Mouse (Mus musculus): ENCODE measurements at regions not wholly inside any gene's neighbourhood (a gene's known extent, or its start where the extent isn't known, plus 50 kb on each side); places are given as distances from the start of the nearest gene placed in this dataset.
A peak's percentile ranks its signal among the peaks of the same experiment; 100 is the strongest.

GRCm38 (mm10) chr8:87225504-87226425 is 246.6 kb downstream of the Cbln1 start (continued):
- no peak for TF ChIP-seq MXI1 (IDR thresholded peaks at IDR 0.05; ENCODE audit: low read depth, low read length)
- TF ChIP-seq POLR2A (IDR thresholded peaks at IDR 0.05; ENCODE audit: low read depth, low read length), result no peak
- TF ChIP-seq MYC (IDR thresholded peaks at IDR 0.05; ENCODE audit: low read depth, low read length), result no peak
- TF ChIP-seq TCF12 (IDR thresholded peaks at IDR 0.05; ENCODE audit: low read depth, low read length), result no peak
- TF ChIP-seq ZKSCAN1 (IDR thresholded peaks at IDR 0.05; ENCODE audit: borderline replicate concordance, low read depth, low read length), result no peak
- TF ChIP-seq RCOR1 (conservative IDR thresholded peaks at IDR 0.05; ENCODE audit: low read depth, low read length), result no peak
- 0 out of 2 replicates have a peak, but pooled peaks have one; percentile 52 for TF ChIP-seq KAT2A (IDR thresholded peaks at IDR 0.05; ENCODE audit: insufficient replicate concordance, low read length)
- TF ChIP-seq NELFE (IDR thresholded peaks at IDR 0.05; ENCODE audit: low read depth, low read length), result no peak
- no peak for TF ChIP-seq SIN3A (IDR thresholded peaks at IDR 0.05; ENCODE audit: low read length)
- TF ChIP-seq GABPA (IDR thresholded peaks at IDR 0.05; ENCODE audit: insufficient replicate concordance, low read depth, low read length), result no peak
- TF ChIP-seq MAX (IDR thresholded peaks at IDR 0.05; ENCODE audit: low read length), result no peak
- no peak for TF ChIP-seq ZC3H11A (IDR thresholded peaks at IDR 0.05; ENCODE audit: low read depth, low read length)
- TF ChIP-seq USF2 (conservative IDR thresholded peaks at IDR 0.05; ENCODE audit: low read depth, low read length), result peak; percentile 69
- no peak for TF ChIP-seq EP300 (IDR thresholded peaks at IDR 0.05; ENCODE audit: low read length)
- no peak for TF ChIP-seq PAX5 (IDR thresholded peaks at IDR 0.05; ENCODE audit: low read length)

- DNase-seq (ENCODE audit: extremely low read depth), result no peak
- dilution Hi-C loops (cut with MboI; ENCODE audit: extremely low pct_ligation_motif_present, extremely low pct_unique_long_range_greater_than_20kb, low sequenced_read_pairs) (no loop called here), in situ Hi-C loops (cut with MboI; ENCODE audit: low pct_ligation_motif_present, low pct_unique_long_range_greater_than_20kb, low sequenced_read_pairs) (no loop called here)
- Histone ChIP-seq H3K4me2 (ENCODE audit: insufficient read depth, low read depth, poor library complexity, severe bottlenecking) (no peak overlapping the region), H3K4me1 (ENCODE audit: control insufficient read depth in 1 of 2, insufficient read depth in 2 of 2) (peaks cover 0 to 22% of the 10 kb centered on the region in 2 experiments; a peak in 2 of 4 replicates), H3K9ac (ENCODE audit: insufficient read depth, low read depth) (no peak overlapping the region), H3K27ac (ENCODE audit: insufficient read depth, low read depth) (no peak overlapping the region), H3K9me3 (replicated peaks; ENCODE audit: low read length) (no peaks in the 10 kb centered on the region), H3K36me3 (replicated peaks in 1 of 2; ENCODE audit: control insufficient read depth in 1 of 2, insufficient read depth in 1 of 2, low read length in 1 of 2) (no peaks in the 10 kb centered on the region), H3K4me3 (replicated peaks in 1 of 3; ENCODE audit: low read depth in 2 of 3, low read length in 2 of 3, poor library complexity in 1 of 3) (no peak overlapping the region), H3K79me2 (replicated peaks; ENCODE audit: control insufficient read depth, extremely low read depth, insufficient read depth, poor library complexity, severe bottlenecking) (no peaks in the 10 kb centered on the region), H3K27me3 (replicated peaks) (peaks cover 15% of the 10 kb centered on the region)
- no peak for TF ChIP-seq IRF4 (IDR thresholded peaks at IDR 0.05; ENCODE audit: low read depth, low read length)
- no peak for TF ChIP-seq MAFK (IDR thresholded peaks at IDR 0.05; ENCODE audit: insufficient replicate concordance, low read length)
- TF ChIP-seq JUN (IDR thresholded peaks at IDR 0.05; ENCODE audit: insufficient read depth, low read depth, low read length), result no peak
- no peak for TF ChIP-seq ETS1 (conservative IDR thresholded peaks at IDR 0.05; ENCODE audit: low read depth, low read length)
- no peak for TF ChIP-seq CHD2 (IDR thresholded peaks at IDR 0.05; ENCODE audit: low read length)
- TF ChIP-seq SMC3 (IDR thresholded peaks at IDR 0.05; ENCODE audit: low read depth, low read length), result no peak
- no peak for TF ChIP-seq KAT2A (IDR thresholded peaks at IDR 0.05; ENCODE audit: insufficient replicate concordance, low read length)
- no peak for TF ChIP-seq POLR2A (IDR thresholded peaks at IDR 0.05; ENCODE audit: low read depth, low read length)
- no peak for TF ChIP-seq BHLHE40 (IDR thresholded peaks at IDR 0.05; ENCODE audit: low read depth, low read length)
- no peak for TF ChIP-seq NRF1 (IDR thresholded peaks at IDR 0.05; ENCODE audit: low read depth, low read length)
- TF ChIP-seq CTCF (conservative IDR thresholded peaks at IDR 0.05 in 1 of 2, IDR thresholded peaks at IDR 0.05 in 1 of 2; ENCODE audit: low read depth in 2 of 2, low read length in 2 of 2), result no peak
- no peak for TF ChIP-seq TBP (conservative IDR thresholded peaks at IDR 0.05; ENCODE audit: low read depth, low read length)
- TF ChIP-seq MAX (IDR thresholded peaks at IDR 0.05; ENCODE audit: low read length), result no peak
- no peak for TF ChIP-seq MXI1 (IDR thresholded peaks at IDR 0.05; ENCODE audit: low read depth, low read length)
- no peak for TF ChIP-seq POLR2AphosphoS2 (IDR thresholded peaks at IDR 0.05; ENCODE audit: low read depth, low read length)
- TF ChIP-seq ELF1 (IDR thresholded peaks at IDR 0.05; ENCODE audit: low read depth, low read length), result no peak
- TF ChIP-seq ZMIZ1 (IDR thresholded peaks at IDR 0.05; ENCODE audit: low read depth, low read length), result no peak
- TF ChIP-seq E2F4 (IDR thresholded peaks at IDR 0.05; ENCODE audit: insufficient replicate concordance, low read depth, low read length), result no peak
- TF ChIP-seq EP300 (IDR thresholded peaks at IDR 0.05; ENCODE audit: low read length), result no peak
- no peak for TF ChIP-seq UBTF (IDR thresholded peaks at IDR 0.05; ENCODE audit: low read depth, low read length)
Observed at GRCm38 (mm10) chr8:87220581-87220980, 251.8 kb downstream of the Cbln1 start.
